Mouse (Mus musculus): ENCODE data around the gene Snx19. TPM values are rescaled to one million over a fixed set of nuclear protein-coding genes. Genes with fewer than 3 reads are reported as not detected.

The Snx19 gene
- polyA plus RNA-seq, 1 experiment, result 13.1 TPM

- H3K4me3 ChIP-seq (ENCODE audit: insufficient read depth, poor library complexity, severe bottlenecking), result no peak overlapping the region
These were observed 89.0 kb downstream of the Snx19 start for GRCm38 (mm10) chr9:30515953-30516352.

More at GRCm38 (mm10) chr9:30515953-30516352, 89.0 kb downstream of the Snx19 start:
- no peaks in the 10 kb centered on the region for H3K36me3 ChIP-seq (ENCODE audit: control insufficient read depth, insufficient read depth)
- H3K79me2 ChIP-seq (ENCODE audit: control insufficient read depth, insufficient read depth), result no peaks in the 10 kb centered on the region
- H3K79me3 ChIP-seq (ENCODE audit: low read depth), result no peaks in the 10 kb centered on the region
- no peak overlapping the region for H3ac ChIP-seq (ENCODE audit: control insufficient read depth, insufficient read length, low read depth)
- H3K27me3 ChIP-seq (ENCODE audit: control insufficient read depth, insufficient read depth, insufficient read length), result no peaks in the 10 kb centered on the region
- TF ChIP-seq MYOG (IDR thresholded peaks at IDR 0.05; ENCODE audit: control insufficient read depth, extremely low read depth, insufficient read length) (no peak), FOSL1 (IDR thresholded peaks at IDR 0.05; ENCODE audit: insufficient read depth, low read length, poor library complexity, severe bottlenecking) (no peak), MYOD1 (IDR thresholded peaks at IDR 0.05; ENCODE audit: control insufficient read depth, insufficient read length, low read depth) (no peak), MAX (IDR thresholded peaks at IDR 0.05) (no peak), CTCF (IDR thresholded peaks at IDR 0.05; ENCODE audit: control insufficient read depth, insufficient read depth, insufficient read length) (no peak), USF1 (IDR thresholded peaks at IDR 0.05; ENCODE audit: low read depth) (no peak), CEBPB (IDR thresholded peaks at IDR 0.05; ENCODE audit: low read depth) (no peak)
